Mouse (Mus musculus) megakaryocyte-erythroid progenitor cell, adult 5-6 weeks (primary cell): Measurements from ENCODE around the gene Gm7879. TPM values are rescaled to one million over a fixed set of nuclear protein-coding genes. Genes with fewer than 3 reads are reported as not detected.

ENCODE experiments used
- ATAC-seq: replicated peaks from 2 replicates; pipeline ENCODE4 v1.8.0; 2016; ENCODE audit warnings: mild to moderate bottlenecking, inconsistent platforms; ENCODE audit not compliant: severe bottlenecking, poor library complexity, low FRiP score, low TSS enrichment
- total RNA-seq, 2 experiments: library from RNA; stranded (forward) in 1 of 2; stranded (reverse) in 1 of 2; fragments of 200-1000, 215-1000 nt in 1 of 2; fragments of >200 nt in 1 of 2; fragmentation: Nextera tagmentation in 1 of 2; gene quantifications; 2 replicates each; pipeline ENCODE4 v1.2.3; 2014 to 2017

Gm7879 gene
- total RNA-seq, 2 experiments from 2014 or later = 2.8 to 5.5 TPM

GRCm38 (mm10) chr5:43947330-43947977 is 34.5 kb downstream of the Gm7879 start:
- no peak for ATAC-seq

GRCm38 (mm10) chr5:43948111-43948743 is 35.3 kb downstream of the Gm7879 start:
- ATAC-seq = peak; percentile 98

- no peak for ATAC-seq
Measured at GRCm38 (mm10) chr5:43948748-43949275, 35.9 kb downstream of the Gm7879 start.

GRCm38 (mm10) chr5:43953241-43953640 is 40.3 kb downstream of the Gm7879 start:
- ATAC-seq = no peak

GRCm38 (mm10) chr5:43959884-43960440 is 47.0 kb downstream of the Gm7879 start:
- no peak for ATAC-seq

GRCm38 (mm10) chr5:43961056-43961455 is 48.1 kb downstream of the Gm7879 start:
- no peak for ATAC-seq

Other genes starting within 250 kb of the Gm7879 start
- gene Bst1, start 94.3 kb upstream of the Gm7879 start, total RNA-seq (2014; fragmentation: Nextera tagmentation) = 1.7 TPM in 1 of 2 replicates, not detected in the other
- 0.38 TPM in 1 of 2 replicates, not detected in the other for gene Bst1, start 94.3 kb upstream of the Gm7879 start, total RNA-seq (2017)
- 23.3 and 36.0 TPM in 2 replicates for gene Fbxl5, start 91.5 kb upstream of the Gm7879 start, total RNA-seq (2014; fragmentation: Nextera tagmentation)
- 27.5 and 52.1 TPM in 2 replicates for gene Fbxl5, start 91.5 kb upstream of the Gm7879 start, total RNA-seq (2017)
- 0.74 and 1.2 TPM in 2 replicates for gene Cd38, start 44.6 kb upstream of the Gm7879 start, total RNA-seq (2014; fragmentation: Nextera tagmentation)
- gene Cd38, start 44.6 kb upstream of the Gm7879 start, total RNA-seq (2017) = 0.57 TPM in 1 of 2 replicates, not detected in the other
- gene Fgfbp1, start 68.6 kb downstream of the Gm7879 start, total RNA-seq (2014; fragmentation: Nextera tagmentation) = not detected in 2 replicates
- gene Fgfbp1, start 68.6 kb downstream of the Gm7879 start, total RNA-seq (2017) = not detected in 2 replicates
- 2.3 TPM in 1 of 2 replicates, not detected in the other for gene Prom1, start 188.9 kb downstream of the Gm7879 start, total RNA-seq (2014; fragmentation: Nextera tagmentation)
- gene Prom1, start 188.9 kb downstream of the Gm7879 start, total RNA-seq (2017) = 0.28 TPM in 1 of 2 replicates, not detected in the other